Mouse (Mus musculus) midbrain, embryonic 16.5 days (tissue): ENCODE results near the gene Gm20388. TPM values are rescaled to one million over a fixed set of nuclear protein-coding genes. Genes with fewer than 3 reads are reported as not detected.

ENCODE experiments used
- ATAC-seq: fragments of 200-750 bp; cut with Nextera tagmentation; 2 replicates; pipeline ENCODE4 v1.8.0; 2017; ENCODE audit warnings: moderate TSS enrichment
- H3K27ac ChIP-seq: fragments of 300-500 bp; sonication (generic); 2 replicates; pipeline ENCODE4 v1.5.1; 2014; ENCODE audit warnings: mild to moderate bottlenecking, low read length, mixed read lengths
- H3K27me3 ChIP-seq: fragments of 300-500 bp; sonication (generic); 2 replicates; pipeline ENCODE4 v1.6.1; 2014; ENCODE audit warnings: low read depth, low read length, mixed read lengths; ENCODE audit not compliant: control insufficient read depth, insufficient read depth
- H3K36me3 ChIP-seq: fragments of 300-500 bp; sonication (generic); 2 replicates; pipeline ENCODE4 v1.6.1; 2014; ENCODE audit warnings: mild to moderate bottlenecking, low read length, moderate library complexity, mixed read lengths; ENCODE audit not compliant: control insufficient read depth, insufficient read depth
- H3K4me1 ChIP-seq: fragments of 300-500 bp; sonication (generic); 2 replicates; pipeline ENCODE4 v1.6.1; 2014; ENCODE audit warnings: mild to moderate bottlenecking, low read length, mixed read lengths; ENCODE audit not compliant: control insufficient read depth, insufficient read depth
- H3K4me2 ChIP-seq: fragments of 300-500 bp; sonication (generic); 2 replicates; pipeline ENCODE4 v1.6.1; 2014; ENCODE audit warnings: mild to moderate bottlenecking, low read length, mixed read lengths
- H3K4me3 ChIP-seq: fragments of 300-500 bp; sonication (generic); 2 replicates; pipeline ENCODE4 v1.5.1; 2014; ENCODE audit warnings: low read depth, mild to moderate bottlenecking, low read length, moderate library complexity, mixed read lengths
- H3K9ac ChIP-seq: fragments of 300-500 bp; sonication (generic); 2 replicates; pipeline ENCODE4 v1.6.1; 2014; ENCODE audit warnings: low read depth, low read length, mixed read lengths
- H3K9me3 ChIP-seq: fragments of 300-500 bp; sonication (generic); replicated peaks from 2 replicates; pipeline ENCODE4 v1.6.1; 2014; ENCODE audit warnings: mild to moderate bottlenecking, low read length, mixed read lengths; ENCODE audit not compliant: control insufficient read depth, poor library complexity, severe bottlenecking
- WGBS: fragments of 180-500 bp; shearing (Covaris S2); extraction: QIAGEN DNeasy Blood & Tissue Kit; methylation state at CpG from one replicate; pipeline ENCODE4 v1.1.7; 2014; 5-methylcytosine and 5-hydroxymethylcytosine counted together
- polyA plus RNA-seq: library from polyadenylated mRNA; unstranded; fragments of >200 nt; fragmentation: Nextera tagmentation; extraction: Ambion mirVana; gene quantifications from 2 replicates; pipeline ENCODE4 v1.2.1, GENCODE M21; 2015

Gm20388 gene
- polyA plus RNA-seq, 1 experiment from 2014 or later = 7.5 TPM

- no peaks in the 10 kb centered on the region for H3K27me3 ChIP-seq
- H3K4me2 ChIP-seq = no peak overlapping the region
- no peaks in the 10 kb centered on the region for H3K9me3 ChIP-seq
- H3K9ac ChIP-seq = no peak overlapping the region
- no peak overlapping the region for H3K27ac ChIP-seq
- no peak overlapping the region for H3K4me3 ChIP-seq
- H3K36me3 ChIP-seq = peaks cover 30% of the 10 kb centered on the region
- H3K4me1 ChIP-seq = peaks cover 11% of the 10 kb centered on the region
- no peak for ATAC-seq
- 96% methylated on average over 27 of the region's 28 CpGs for WGBS
These were observed 2063.3 kb downstream of the Gm20388 start for GRCm38 (mm10) chr8:121973906-121974305.

GRCm38 (mm10) chr8:121977819-121978590 is 2067.4 kb downstream of the Gm20388 start:
- Histone ChIP-seq H3K36me3 (peaks cover 47% of the 10 kb centered on the region), H3K27ac (no peak overlapping the region)
- 69% methylated on average over 8 of the region's 8 CpGs for WGBS

GRCm38 (mm10) chr8:121978670-121979069 is 2068.0 kb downstream of the Gm20388 start:
- H3K27me3 ChIP-seq = no peaks in the 10 kb centered on the region
- no peak overlapping the region for H3K4me2 ChIP-seq
- H3K27ac ChIP-seq = no peak overlapping the region
- H3K9ac ChIP-seq = no peak overlapping the region
- peaks cover 50% of the 10 kb centered on the region for H3K36me3 ChIP-seq
- 96% methylated on average over 13 of the region's 13 CpGs for WGBS
- H3K9me3 ChIP-seq = no peaks in the 10 kb centered on the region
- H3K4me3 ChIP-seq = no peak overlapping the region
- no peaks in the 10 kb centered on the region for H3K4me1 ChIP-seq
- ATAC-seq = no peak

More at GRCm38 (mm10) chr8:121977819-121978590, 2067.4 kb downstream of the Gm20388 start:
- Histone ChIP-seq H3K9me3 (no peaks in the 10 kb centered on the region), H3K4me3 (no peak overlapping the region), H3K4me2 (no peak overlapping the region), H3K27me3 (no peaks in the 10 kb centered on the region), H3K9ac (no peak overlapping the region), H3K4me1 (no peaks in the 10 kb centered on the region)
- ATAC-seq = peak; percentile 51; the same call in 1 of the 2 replicates

GRCm38 (mm10) chr8:121980792-121981519 is 2070.3 kb downstream of the Gm20388 start:
- H3K4me2 ChIP-seq = no peak overlapping the region
- no peak for ATAC-seq
- H3K4me3 ChIP-seq = no peak overlapping the region
- 91% methylated on average over 11 of the region's 11 CpGs for WGBS
- no peaks in the 10 kb centered on the region for H3K9me3 ChIP-seq
- no peak overlapping the region for H3K27ac ChIP-seq
- no peak overlapping the region for H3K9ac ChIP-seq
- H3K4me1 ChIP-seq = no peaks in the 10 kb centered on the region
- no peaks in the 10 kb centered on the region for H3K27me3 ChIP-seq
- H3K36me3 ChIP-seq = peaks cover 41% of the 10 kb centered on the region

GRCm38 (mm10) chr8:121981520-121981895 is 2070.9 kb downstream of the Gm20388 start:
- Histone ChIP-seq H3K4me3 (no peak overlapping the region), H3K36me3 (peaks cover 38% of the 10 kb centered on the region), H3K9ac (no peak overlapping the region), H3K9me3 (no peaks in the 10 kb centered on the region), H3K27ac (no peak overlapping the region), H3K27me3 (no peaks in the 10 kb centered on the region), H3K4me1 (no peaks in the 10 kb centered on the region), H3K4me2 (no peak overlapping the region)
- no peak for ATAC-seq
- WGBS = 71% methylated on average over 7 of the region's 7 CpGs

GRCm38 (mm10) chr8:121985673-121986072 is 2075.0 kb downstream of the Gm20388 start:
- Histone ChIP-seq H3K9me3 (no peaks in the 10 kb centered on the region), H3K27ac (no peak overlapping the region), H3K4me3 (no peak overlapping the region), H3K9ac (no peak overlapping the region), H3K4me1 (no peaks in the 10 kb centered on the region), H3K27me3 (no peaks in the 10 kb centered on the region), H3K4me2 (no peak overlapping the region), H3K36me3 (peaks cover 21% of the 10 kb centered on the region)
- WGBS = 100% methylated on average over 3 of the region's 3 CpGs
- no peak for ATAC-seq

GRCm38 (mm10) chr8:121987892-121988291 is 2077.3 kb downstream of the Gm20388 start:
- H3K36me3 ChIP-seq = peaks cover 19% of the 10 kb centered on the region
- H3K4me3 ChIP-seq = no peak overlapping the region
- H3K4me2 ChIP-seq = no peak overlapping the region
- H3K9me3 ChIP-seq = no peaks in the 10 kb centered on the region
- no peak overlapping the region for H3K27ac ChIP-seq
- H3K9ac ChIP-seq = no peak overlapping the region
- no peaks in the 10 kb centered on the region for H3K27me3 ChIP-seq
- H3K4me1 ChIP-seq = no peaks in the 10 kb centered on the region
- no peak for ATAC-seq
- 95% methylated on average over 5 of the region's 5 CpGs for whole genome bisulfite sequencing

GRCm38 (mm10) chr8:121990506-121991255 is 2080.0 kb downstream of the Gm20388 start:
- H3K9ac ChIP-seq = no peak overlapping the region
- no peaks in the 10 kb centered on the region for H3K27me3 ChIP-seq
- H3K36me3 ChIP-seq = peaks cover 14% of the 10 kb centered on the region
- no peak overlapping the region for H3K27ac ChIP-seq
- WGBS = 82% methylated on average over 9 of the region's 9 CpGs
- no peak overlapping the region for H3K4me3 ChIP-seq
- no peak overlapping the region for H3K4me2 ChIP-seq
- no peaks in the 10 kb centered on the region for H3K9me3 ChIP-seq
- no peak for ATAC-seq
- H3K4me1 ChIP-seq = no peaks in the 10 kb centered on the region
